Mouse (Mus musculus): ENCODE results near the gene Bcat2.

Gene Bcat2

GRCm38 (mm10) chr7:45626571-45627076 lies 56.7 kb downstream of the Bcat2 start:
- DNase-seq (ENCODE audit: low spot score in 2 of 2), result peak in 1 of 2 experiments; percentile 27

- peak; percentile 72 to 83 for DNase-seq (ENCODE audit: low spot score in 2 of 2)
Measured at GRCm38 (mm10) chr7:45627261-45627660, 57.3 kb downstream of the Bcat2 start, which contains the start of gene Rasip1. TSS of gene Rasip1 (plus strand) at chr7:45627488.

GRCm38 (mm10) chr7:45628364-45629294 lies 58.7 kb downstream of the Bcat2 start:
- DNase-seq (ENCODE audit: low spot score in 2 of 2), result peak; percentile 78 to 83

- peak in 1 of 2 experiments; percentile 38 for DNase-seq (ENCODE audit: low spot score in 2 of 2)
Measured at GRCm38 (mm10) chr7:45630064-45630907, 60.3 kb downstream of the Bcat2 start.

GRCm38 (mm10) chr7:45632499-45632898 lies 62.5 kb downstream of the Bcat2 start:
- DNase-seq (ENCODE audit: low spot score in 2 of 2), result no peak

- DNase-seq (ENCODE audit: low spot score in 2 of 2), result peak; percentile 63 to 78
Measured at GRCm38 (mm10) chr7:45634946-45635681, 65.2 kb downstream of the Bcat2 start.

GRCm38 (mm10) chr7:45635711-45636688 lies 66.0 kb downstream of the Bcat2 start:
- DNase-seq (ENCODE audit: low spot score in 2 of 2), result peak; percentile 48 to 65

GRCm38 (mm10) chr7:45637710-45638109 lies 67.8 kb downstream of the Bcat2 start:
- no peak for DNase-seq (ENCODE audit: low spot score in 2 of 2)

- DNase-seq (ENCODE audit: low spot score in 2 of 2), result peak; percentile 89 to 91
Measured at GRCm38 (mm10) chr7:45638623-45639401, 68.9 kb downstream of the Bcat2 start.

All from heart, adult 9 months (tissue).